Mouse (Mus musculus) MEL (cell line): ENCODE data around the gene Armh4. TPM values are rescaled to one million over a fixed set of nuclear protein-coding genes. Genes with fewer than 3 reads are reported as not detected.
A peak's percentile ranks its signal among the peaks of the same experiment; 100 is the strongest.
"Not testable (repeated sequence)": the region's sequence is repeated elsewhere in the genome, so short reads cannot be mapped to it uniquely, and the experiment has no call there.

ENCODE experiments used
- DNase-seq: peaks from one replicate; pipeline ENCODE4 v3.0.0; 2011; ENCODE audit warnings: low read depth, low spot score
- H3K27ac ChIP-seq: 2 replicates; pipeline ENCODE4 v1.5.1; 2012; ENCODE audit warnings: low read depth, mild to moderate bottlenecking, control low read depth, low read length, moderate library complexity; ENCODE audit not compliant: control insufficient read depth
- H3K27me3 ChIP-seq, 2 experiments: fragments of 150-350 bp in 1 of 2; sonication (generic) in 1 of 2; 2 replicates each; pipeline ENCODE4 v1.6.1; 2012; ENCODE audit warnings: low read length in 2 of 2, mild to moderate bottlenecking in 2 of 2, improper control_type of control experiment in 1 of 2, moderate library complexity in 1 of 2; ENCODE audit not compliant: insufficient read depth in 2 of 2, control insufficient read depth in 1 of 2
- H3K36me3 ChIP-seq, 2 experiments: 2 replicates each; pipeline ENCODE4 v1.6.1; 2012 to 2014; ENCODE audit warnings: low read length in 2 of 2, improper control_type of control experiment in 1 of 2, inconsistent platforms in 1 of 2, mild to moderate bottlenecking in 1 of 2; ENCODE audit not compliant: insufficient read depth in 2 of 2, control insufficient read depth in 1 of 2
- H3K4me1 ChIP-seq, 2 experiments: fragments of 150-350 bp in 1 of 2; sonication (generic) in 1 of 2; 2 replicates each; pipeline ENCODE4 v1.6.1; 2012; ENCODE audit warnings: low read length in 2 of 2, improper control_type of control experiment in 1 of 2, mild to moderate bottlenecking in 1 of 2; ENCODE audit not compliant: insufficient read depth in 2 of 2, control insufficient read depth in 1 of 2
- H3K4me3 ChIP-seq, 2 experiments: fragments of 150-350 bp in 1 of 2; sonication (generic) in 1 of 2; 2 replicates each; pipeline ENCODE4 v1.5.1; 2012; ENCODE audit warnings: low read depth in 2 of 2, low read length in 2 of 2, mild to moderate bottlenecking in 2 of 2, moderate library complexity in 2 of 2, control low read depth in 1 of 2, improper control_type of control experiment in 1 of 2; ENCODE audit not compliant: control insufficient read depth in 1 of 2, insufficient read depth in 1 of 2
- H3K79me2 ChIP-seq: 2 replicates; pipeline ENCODE4 v1.6.1; 2012; ENCODE audit warnings: mild to moderate bottlenecking, low read length, moderate library complexity; ENCODE audit not compliant: control insufficient read depth, poor library complexity, insufficient read depth
- H3K9ac ChIP-seq: 2 replicates; pipeline ENCODE4 v1.6.1; 2012; ENCODE audit warnings: low read depth, mild to moderate bottlenecking, control low read depth, low read length, moderate library complexity; ENCODE audit not compliant: control insufficient read depth, poor library complexity, severe bottlenecking
- H3K9me3 ChIP-seq: fragments of 150-350 bp; sonication (generic); replicated peaks from 2 replicates; pipeline ENCODE4 v1.6.1; 2012; ENCODE audit warnings: mild to moderate bottlenecking, low read length, improper control_type of control experiment, moderate library complexity; ENCODE audit not compliant: insufficient read depth
- BHLHE40 ChIP-seq: IDR thresholded peaks from 2 replicates; pipeline ENCODE4 v1.6.1; 2012; ENCODE audit warnings: low read depth, mild to moderate bottlenecking, inconsistent platforms, low read length, improper control_type of control experiment, borderline replicate concordance
- CTCF ChIP-seq, 3 experiments: IDR thresholded peaks in 2 of 3; conservative IDR thresholded peaks in 1 of 3; 2 replicates each; pipeline ENCODE4 v1.5.1; 2011 to 2012; ENCODE audit warnings: low read length in 3 of 3, low read depth in 2 of 3, mild to moderate bottlenecking in 2 of 3, improper control_type of control experiment in 1 of 3, inconsistent platforms in 1 of 3, mixed read lengths in 1 of 3, moderate library complexity in 1 of 3; ENCODE audit not compliant: control insufficient read depth in 1 of 3, insufficient read depth in 1 of 3, poor library complexity in 1 of 3, severe bottlenecking in 1 of 3
- EP300 ChIP-seq, 2 experiments: IDR thresholded peaks; 2 replicates each; pipeline ENCODE4 v1.6.1; 2011; ENCODE audit warnings: improper control_type of control experiment in 2 of 2, low read length in 2 of 2, low read depth in 1 of 2, mild to moderate bottlenecking in 1 of 2
- KAT2A ChIP-seq: conservative IDR thresholded peaks from 2 replicates; pipeline ENCODE4 v1.6.1; 2012; ENCODE audit warnings: low read depth, low read length, improper control_type of control experiment, inconsistent platforms
- MAX ChIP-seq: IDR thresholded peaks from 2 replicates; pipeline ENCODE4 v1.6.1; 2011; ENCODE audit warnings: low read length, improper control_type of control experiment
- MAZ ChIP-seq: IDR thresholded peaks from 2 replicates; pipeline ENCODE4 v1.6.1; 2012; ENCODE audit warnings: low read depth, mild to moderate bottlenecking, inconsistent platforms, low read length, improper control_type of control experiment
- POLR2AphosphoS2 ChIP-seq: IDR thresholded peaks from 2 replicates; pipeline ENCODE4 v1.6.1; 2011; ENCODE audit warnings: low read length, improper control_type of control experiment
- RAD21 ChIP-seq: IDR thresholded peaks from 2 replicates; pipeline ENCODE4 v1.6.1; 2011; ENCODE audit warnings: mild to moderate bottlenecking, low read depth, low read length, improper control_type of control experiment
- SMC3 ChIP-seq: IDR thresholded peaks from 2 replicates; pipeline ENCODE4 v1.6.1; 2011; ENCODE audit warnings: low read depth, low read length, improper control_type of control experiment
- TBP ChIP-seq: IDR thresholded peaks from 2 replicates; pipeline ENCODE4 v1.8.0; 2011; ENCODE audit warnings: low read depth, low read length, improper control_type of control experiment
- TCF12 ChIP-seq: IDR thresholded peaks from 2 replicates; pipeline ENCODE4 v1.6.1; 2014; ENCODE audit warnings: low read depth, mild to moderate bottlenecking, inconsistent platforms, low read length, improper control_type of control experiment, moderate library complexity
- USF1 ChIP-seq: IDR thresholded peaks from 2 replicates; pipeline ENCODE4 v1.6.1; 2014; ENCODE audit warnings: low read depth, mild to moderate bottlenecking, inconsistent platforms, low read length, improper control_type of control experiment, moderate library complexity
- ZC3H11A ChIP-seq: IDR thresholded peaks from 2 replicates; pipeline ENCODE4 v1.6.1; 2012; ENCODE audit warnings: low read depth, mild to moderate bottlenecking, inconsistent platforms, low read length, improper control_type of control experiment
- ZKSCAN1 ChIP-seq: IDR thresholded peaks from 2 replicates; pipeline ENCODE4 v1.6.1; 2012; ENCODE audit warnings: low read depth, mild to moderate bottlenecking, inconsistent platforms, low read length, improper control_type of control experiment, moderate library complexity
- ZNF384 ChIP-seq: IDR thresholded peaks from 2 replicates; pipeline ENCODE4 v1.6.1; 2012; ENCODE audit warnings: low read depth, mild to moderate bottlenecking, inconsistent platforms, low read length, improper control_type of control experiment
- polyA plus RNA-seq, 2 experiments: library from polyadenylated mRNA; stranded (reverse) in 1 of 2; unstranded in 1 of 2; fragments of >175 nt in 1 of 2; fragments of >200 nt in 1 of 2; gene quantifications; 2 replicates each; pipeline versions ENCODE4 v1.2.1 to v1.2.4; 2012; ENCODE audit warnings: low replicate concordance in 2 of 2, low read depth in 1 of 2; ENCODE audit not compliant: insufficient read length in 2 of 2, insufficient read depth in 1 of 2, missing spikeins in 1 of 2
- total RNA-seq: library from RNA; depleted of rRNA; stranded (reverse); fragments of 300-350 nt; gene quantifications from 2 replicates; pipeline ENCODE4 v1.2.3, GENCODE M21; 2012; rRNA removed

Armh4 gene
- total RNA-seq: not detected in 2 replicates
- not detected for polyA plus RNA-seq

DNA sequence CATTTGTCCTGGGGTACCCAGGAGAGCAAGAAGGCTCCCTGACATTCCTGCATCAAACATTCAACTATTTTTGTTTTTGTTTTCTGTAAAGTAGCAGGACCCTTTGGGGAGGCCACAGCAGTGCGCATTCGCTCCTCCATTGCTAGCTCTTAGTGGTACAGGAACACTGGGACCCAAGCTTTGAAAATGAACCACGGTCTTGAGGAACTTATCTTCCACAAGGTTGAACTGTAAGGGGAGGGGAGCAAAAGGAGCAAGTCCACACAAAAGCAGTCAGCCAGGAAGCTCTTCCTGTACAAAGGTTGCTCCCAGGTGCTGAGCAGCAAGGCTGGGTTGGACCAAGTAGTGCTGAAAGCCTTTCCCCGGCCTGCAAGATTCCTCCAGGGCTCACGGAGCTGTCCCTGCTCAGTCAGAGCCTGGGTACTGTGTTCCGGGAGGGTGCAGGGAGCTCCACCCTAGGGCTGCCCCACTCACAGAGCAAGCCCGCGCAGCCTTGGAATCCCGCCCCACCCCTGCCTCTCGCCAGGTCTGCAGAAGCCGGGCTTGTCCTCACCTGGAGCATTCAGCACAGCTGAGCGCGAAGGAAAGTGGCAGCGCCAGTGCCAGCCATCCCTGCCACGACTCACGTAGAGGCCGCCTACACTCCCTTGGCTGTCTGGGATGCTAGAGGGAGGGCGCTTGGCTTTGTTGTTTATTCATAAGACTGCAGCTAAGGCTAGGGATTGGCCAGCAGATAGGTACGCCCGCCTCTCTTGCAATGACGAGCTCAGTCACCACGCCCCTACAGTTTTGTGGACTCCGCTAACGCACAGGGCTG, at the start of gene Armh4:
Gene Armh4 (minus strand): TSS at position 669 of the 817 bp plus-strand sequence.
- no peak within 1 kb of the TSS for H3K9ac ChIP-seq
- DNase-seq: no peak
- TF ChIP-seq USF1 (no peak), MAX (no peak), SMC3 (no peak), MAZ (no peak), EP300 (IDR thresholded peaks at IDR 0.05; ENCODE audit: low read depth in 1 of 2, low read length in 2 of 2) (no peak), POLR2AphosphoS2 (no peak), KAT2A (no peak), ZNF384 (no peak), TCF12 (no peak), ZC3H11A (no peak), TBP (no peak), ZKSCAN1 (no peak)
- TF ChIP-seq, all 39 proteins: peak for 0
- Histone ChIP-seq H3K4me1 (no peaks in the 10 kb centered on the region), H3K4me3 (no peak within 1 kb of the TSS), H3K36me3 (no peaks in the 10 kb centered on the region), H3K27me3 (no peaks in the 10 kb centered on the region), H3K9me3 (no peaks in the 10 kb centered on the region), H3K79me2 (no peaks in the 10 kb centered on the region), H3K27ac (no peak within 1 kb of the TSS)

DNA sequence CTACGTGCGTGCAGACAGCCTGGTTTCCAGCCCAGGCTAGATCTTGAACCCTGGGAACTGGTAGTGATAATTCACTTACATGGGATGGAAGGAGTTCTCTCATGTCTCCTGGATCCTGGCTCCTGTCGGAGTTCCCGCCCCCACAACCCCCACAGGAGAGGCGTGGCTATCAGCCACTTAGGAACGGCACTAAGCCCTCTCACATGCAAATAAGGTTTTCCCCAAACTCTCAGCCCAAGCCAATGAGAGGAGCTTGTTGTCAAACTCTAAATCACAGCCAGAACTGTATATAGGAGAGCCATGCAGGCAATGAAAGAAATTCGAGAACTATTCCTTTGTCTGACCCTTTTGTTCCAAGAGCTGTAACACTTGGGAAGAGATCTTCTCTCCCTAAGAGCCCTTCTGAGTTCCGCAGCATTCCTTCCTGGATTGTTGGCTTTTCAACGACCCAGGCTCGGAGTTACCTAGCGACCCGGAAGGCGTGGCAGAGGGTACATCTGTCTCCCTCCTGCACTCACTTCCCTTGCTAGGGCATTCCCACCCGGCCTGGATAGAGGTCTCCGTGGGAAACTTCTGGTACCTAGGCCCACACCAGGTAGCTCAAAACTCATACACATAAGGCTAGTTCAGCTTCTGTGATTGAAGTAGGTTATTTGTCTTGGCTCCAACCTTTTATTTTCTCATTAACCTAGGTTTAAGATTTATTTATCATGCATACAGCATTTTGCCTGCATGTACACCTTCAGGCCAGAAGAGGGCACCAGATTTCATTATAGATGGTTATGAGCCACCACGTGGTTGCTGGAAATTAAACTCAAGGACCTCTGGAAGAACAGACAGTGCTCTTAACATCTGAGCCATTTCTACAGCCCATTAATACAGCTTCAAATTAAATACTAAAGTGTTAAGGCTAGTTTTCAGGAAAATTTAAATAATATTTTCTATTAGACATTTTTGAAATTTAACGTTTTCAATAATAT, 46.3 kb upstream of the Armh4 start:
- Histone ChIP-seq H3K4me1 (no peaks in the 10 kb centered on the region), H3K4me3 (no peak overlapping the region), H3K36me3 (no peaks in the 10 kb centered on the region), H3K27ac (no peak overlapping the region), H3K9ac (no peak overlapping the region), H3K9me3 (no peaks in the 10 kb centered on the region), H3K27me3 (no peaks in the 10 kb centered on the region), H3K79me2 (no peaks in the 10 kb centered on the region)
- no peak for TF ChIP-seq BHLHE40
- peak; percentile 1 for TF ChIP-seq RAD21
- TF ChIP-seq CTCF (IDR thresholded peaks at IDR 0.05 in 2 of 3, conservative IDR thresholded peaks at IDR 0.05 in 1 of 3; ENCODE audit: control insufficient read depth in 1 of 3, insufficient read depth in 1 of 3, low read depth in 2 of 3, low read length in 3 of 3, poor library complexity in 1 of 3, severe bottlenecking in 1 of 3): peak in 1 of 3 experiments; percentile 9; a peak in 1 of 6 replicates
- DNase-seq: peak; percentile 1

DNA sequence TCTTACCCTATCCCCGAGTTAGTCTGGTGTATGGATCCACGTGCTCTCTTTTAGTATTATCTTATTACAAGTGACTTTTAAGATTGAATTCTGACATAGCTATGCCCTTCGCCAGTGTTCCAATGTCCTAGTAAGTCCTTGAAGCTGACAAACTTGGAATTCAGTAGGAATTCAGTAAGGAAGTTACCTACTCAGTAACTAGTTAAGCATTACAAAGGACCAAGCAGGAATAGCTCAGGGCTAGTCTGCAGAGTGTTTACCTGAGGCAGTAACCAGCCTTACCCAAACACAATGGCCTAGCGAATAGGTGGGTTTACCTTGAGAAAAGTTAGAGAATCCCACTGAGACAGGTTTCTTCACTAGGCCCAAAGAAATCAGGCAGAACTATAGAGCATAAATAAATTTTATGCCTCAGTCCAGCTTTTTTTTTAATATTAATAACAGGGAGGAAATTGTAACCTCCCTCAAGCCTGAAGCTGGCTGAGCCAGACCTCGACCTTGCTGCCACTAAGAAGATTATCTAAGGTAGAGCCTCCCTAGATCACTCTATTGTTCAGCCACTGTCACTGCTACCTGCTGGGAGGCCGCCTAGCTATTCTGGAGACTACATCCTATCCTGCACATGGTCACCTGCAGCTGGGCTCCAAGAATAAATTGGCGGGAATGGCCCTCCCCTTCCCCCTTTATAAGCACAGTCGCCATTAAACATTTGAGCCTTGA, 36.7 kb upstream of the Armh4 start:
- not testable (repeated sequence) for H3K9me3 ChIP-seq, H3K27ac ChIP-seq, H3K4me3 ChIP-seq, DNase-seq, H3K36me3 ChIP-seq, H3K27me3 ChIP-seq, H3K4me1 ChIP-seq, H3K9ac ChIP-seq, H3K79me2 ChIP-seq

DNA sequence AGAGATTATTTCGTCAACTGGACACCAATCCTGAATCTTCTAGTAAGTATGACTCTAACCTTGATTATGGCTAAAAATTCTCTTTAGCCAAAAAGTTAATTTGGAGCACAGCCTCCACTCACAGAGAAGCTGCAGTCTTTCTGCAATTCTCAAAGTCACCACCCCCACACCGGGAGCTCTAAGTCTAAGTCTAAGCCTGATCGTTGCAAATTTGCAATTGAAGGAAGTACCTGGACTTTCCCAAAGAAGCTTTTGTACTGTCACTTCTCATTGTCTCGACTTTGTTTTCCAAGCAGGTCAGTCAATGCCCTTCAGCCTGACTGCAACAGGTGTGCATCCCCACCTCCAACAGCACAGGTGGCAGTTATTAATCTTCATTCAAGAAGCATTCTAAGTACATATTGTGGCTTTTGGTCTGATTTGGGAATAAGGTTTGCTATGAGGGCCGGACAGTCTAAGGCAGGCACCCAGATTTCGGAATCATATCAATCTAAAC, 35.6 kb upstream of the Armh4 start:
- H3K27me3 ChIP-seq, H3K9me3 ChIP-seq, H3K36me3 ChIP-seq, H3K9ac ChIP-seq, H3K4me3 ChIP-seq, DNase-seq, H3K4me1 ChIP-seq, H3K79me2 ChIP-seq, H3K27ac ChIP-seq: not testable (repeated sequence)
